ENCODE assay signal across 16 mouse cellular contexts in genomic region chr14:121373020-121373419, GRCm38 (mm10). TPM values are rescaled to one million over a fixed set of nuclear protein-coding genes. Genes with fewer than 3 reads are reported as not detected.
DNase-seq lines count a peak whose midpoint lies in the region; ATAC-seq and TF ChIP-seq lines count a peak whose summit lies in the region.
"Had no signal": no experiment of that assay in that cellular context is flagged by ENCODE, and none has a peak within 500 bp of the region (broad histone marks: within the 10 kb centered on the region; RNA-seq: fewer than 3 reads in every experiment).

No protein-coding gene starts in this region.

- H3K27ac ChIP-seq in heart, embryonic 12.5 days (ENCODE audit: poor library complexity, severe bottlenecking), result 0 out of 2 replicates have a peak overlapping the region, but pooled peaks have one; percentile 5
- H3K27ac ChIP-seq in thymus, adult 2 months (ENCODE audit: control insufficient read depth, insufficient read depth, low read length), result no peak overlapping the region
- no peak overlapping the region for H3K27ac ChIP-seq in lung, embryonic 14.5 days (ENCODE audit: low read depth)
- no peak overlapping the region for H3K27ac ChIP-seq in cerebellum, adult 2 months (ENCODE audit: insufficient read depth, low read length)
- no peak overlapping the region for H3K27ac ChIP-seq in kidney, embryonic 15.5 days
- H3K27ac ChIP-seq: forebrain, embryonic 10.5 days; hindbrain, embryonic 13.5 days; neural tube, embryonic 12.5 days had no signal

- no peaks in the 10 kb centered on the region for H3K27me3 ChIP-seq in heart, embryonic 12.5 days (replicated peaks)
- no peaks in the 10 kb centered on the region for H3K27me3 ChIP-seq in thymus, adult 2 months (ENCODE audit: control insufficient read depth, insufficient read depth, low read length)
- H3K27me3 ChIP-seq in lung, embryonic 14.5 days (ENCODE audit: insufficient read depth, low read length), result no peaks in the 10 kb centered on the region
- no peaks in the 10 kb centered on the region for H3K27me3 ChIP-seq in cerebellum, adult 2 months (ENCODE audit: control insufficient read depth, insufficient read depth, low read length)
- H3K27me3 ChIP-seq in kidney, embryonic 15.5 days, result no peaks in the 10 kb centered on the region
- H3K27me3 ChIP-seq: hindbrain, embryonic 13.5 days; neural tube, embryonic 12.5 days had no signal

- no peak for ATAC-seq in heart, embryonic 12.5 days (ENCODE audit: insufficient number of reproducible peaks, low FRiP score)
- no peak for ATAC-seq in lung, embryonic 14.5 days (ENCODE audit: insufficient read depth)
- ATAC-seq in kidney, embryonic 15.5 days (replicated peaks; ENCODE audit: low FRiP score), result no peak

- TF ChIP-seq POLR2A in thymus, adult 2 months (IDR thresholded peaks at IDR 0.05; ENCODE audit: control insufficient read depth, extremely low read depth, insufficient read depth, low read length, poor library complexity), result no peak
- TF ChIP-seq POLR2A in cerebellum, adult 2 months (IDR thresholded peaks at IDR 0.05; ENCODE audit: borderline replicate concordance, insufficient read depth, low read length), result no peak

- no peak for DNase-seq in heart, postnatal 10 days
- peak; percentile 35 for DNase-seq in thymus, postnatal 0 days (ENCODE audit: low spot score)
- DNase-seq in thymus, adult 2 months, result no peak
- DNase-seq in lung, embryonic 14.5 days, result no peak
- no peak for DNase-seq in cerebellum, adult 2 months
- DNase-seq in embryo, embryonic 10.5 days (ENCODE audit: low spot score), result no peak
- DNase-seq: adrenal gland, postnatal 14 days; cerebellum, postnatal 10 days; gastrocnemius, postnatal 10 days; kidney, postnatal 36 days; right cerebral cortex, postnatal 25 days had no signal

- H3K9ac ChIP-seq in heart, embryonic 12.5 days, result no peak overlapping the region
- no peak overlapping the region for H3K9ac ChIP-seq in lung, embryonic 14.5 days
- no peak overlapping the region for H3K9ac ChIP-seq in kidney, embryonic 15.5 days
- H3K9ac ChIP-seq: hindbrain, embryonic 13.5 days; neural tube, embryonic 12.5 days had no signal

- intact Hi-C loops in heart, postnatal 10 days (cut with DNase I), result no loop called here

- peaks cover 11% of the 10 kb centered on the region for H3K36me3 ChIP-seq in heart, embryonic 12.5 days
- H3K36me3 ChIP-seq in thymus, adult 2 months (ENCODE audit: control insufficient read depth, insufficient read depth, low read length), result no peaks in the 10 kb centered on the region
- H3K36me3 ChIP-seq in lung, embryonic 14.5 days (ENCODE audit: insufficient read depth), result peaks cover 14% of the 10 kb centered on the region; the same call in 1 of the 2 replicates
- peaks cover 15% of the 10 kb centered on the region for H3K36me3 ChIP-seq in kidney, embryonic 15.5 days
- H3K36me3 ChIP-seq: hindbrain, embryonic 13.5 days had no signal

- WGBS in heart, embryonic 12.5 days, result 79% methylated on average over 9 of the region's 9 CpGs
- 58% methylated on average over 9 of the region's 9 CpGs for WGBS in thymus, adult 2 months
- 81% methylated on average over 9 of the region's 9 CpGs for WGBS in lung, embryonic 14.5 days
- WGBS in cerebellum, adult 2 months, result 81% methylated on average over 9 of the region's 9 CpGs
- 84% methylated on average over 9 of the region's 9 CpGs for WGBS in kidney, embryonic 15.5 days

- peaks cover 92% of the 10 kb centered on the region for H3K4me1 ChIP-seq in heart, embryonic 12.5 days (replicated peaks)
- H3K4me1 ChIP-seq in thymus, adult 2 months (replicated peaks; ENCODE audit: control insufficient read depth, insufficient read depth, low read length), result peaks cover 47% of the 10 kb centered on the region
- peaks cover 20% of the 10 kb centered on the region for H3K4me1 ChIP-seq in lung, embryonic 14.5 days (ENCODE audit: insufficient read depth)
- 0 out of 2 replicates have a peak, but pooled peaks cover 3% of the 10 kb centered on the region for H3K4me1 ChIP-seq in cerebellum, adult 2 months (ENCODE audit: control insufficient read depth, insufficient read depth, low read length)
- H3K4me1 ChIP-seq in kidney, embryonic 15.5 days, result peaks cover 84% of the 10 kb centered on the region

- H3K4me3 ChIP-seq in heart, embryonic 12.5 days, result no peak overlapping the region
- H3K4me3 ChIP-seq in thymus, adult 2 months (ENCODE audit: control insufficient read depth, insufficient read depth, low read length), result no peak overlapping the region
- no peak overlapping the region for H3K4me3 ChIP-seq in lung, embryonic 14.5 days (ENCODE audit: low read depth, low read length)
- no peak overlapping the region for H3K4me3 ChIP-seq in cerebellum, adult 2 months (replicated peaks; ENCODE audit: insufficient read depth, low read depth, low read length)
- H3K4me3 ChIP-seq in kidney, embryonic 15.5 days (replicated peaks), result no peak overlapping the region
- H3K4me3 ChIP-seq: forebrain, embryonic 10.5 days; hindbrain, embryonic 13.5 days; neural tube, embryonic 12.5 days had no signal

- TF ChIP-seq CTCF in thymus, adult 2 months (IDR thresholded peaks at IDR 0.05; ENCODE audit: borderline replicate concordance, control insufficient read depth, extremely low read depth, insufficient read depth, low read length, poor library complexity), result no peak
- TF ChIP-seq CTCF in lung, embryonic 14.5 days (IDR thresholded peaks at IDR 0.05; ENCODE audit: low read depth), result peak; percentile 27; the same call in 1 of the 2 replicates
- TF ChIP-seq CTCF in cerebellum, adult 2 months (IDR thresholded peaks at IDR 0.05; ENCODE audit: borderline replicate concordance, insufficient read depth, low read depth, low read length), result no peak

- H3K9me3 ChIP-seq in heart, embryonic 12.5 days (replicated peaks), result no peaks in the 10 kb centered on the region
- H3K9me3 ChIP-seq in lung, embryonic 14.5 days (ENCODE audit: low read depth, low read length), result no peaks in the 10 kb centered on the region
- no peaks in the 10 kb centered on the region for H3K9me3 ChIP-seq in kidney, embryonic 15.5 days (replicated peaks)
- H3K9me3 ChIP-seq: forebrain, embryonic 10.5 days; hindbrain, embryonic 13.5 days; neural tube, embryonic 12.5 days had no signal

- no peak overlapping the region for H3K4me2 ChIP-seq in heart, embryonic 12.5 days
- H3K4me2 ChIP-seq in lung, embryonic 14.5 days, result no peak overlapping the region
- no peak overlapping the region for H3K4me2 ChIP-seq in kidney, embryonic 15.5 days
- H3K4me2 ChIP-seq: hindbrain, embryonic 13.5 days; neural tube, embryonic 12.5 days had no signal

RNA-seq across cellular contexts. Expression of gene Stk24, which starts 6.8 kb away (rescaled TPM):
- 52.9 and 55.6 TPM in 2 replicates for polyA plus RNA-seq in heart, embryonic 12.5 days (2016; fragmentation: Nextera tagmentation; extraction: Ambion mirVana)
- 10 to 100 TPM; 86.3 to 96.3 TPM for total RNA-seq in heart, postnatal 10 days (2021)
- polyA plus RNA-seq in thymus, postnatal 0 days (2015; fragmentation: Nextera tagmentation; extraction: Ambion mirVana), result 54.1 and 57.7 TPM in 2 replicates
- polyA plus RNA-seq in thymus, adult 2 months (2012; rRNA removed), result 54.9 and 57.1 TPM in 2 replicates
- 50.3 and 51.7 TPM in 2 replicates for polyA plus RNA-seq in lung, embryonic 14.5 days (2014; fragmentation: Nextera tagmentation; extraction: Ambion mirVana)
- 31.1 and 37.2 TPM in 2 replicates for polyA plus RNA-seq in cerebellum, adult 2 months (2012; rRNA removed)
- 37.9 and 39.3 TPM in 2 replicates for polyA plus RNA-seq in kidney, embryonic 15.5 days (2015; fragmentation: Nextera tagmentation; extraction: Ambion mirVana)
